Mouse (Mus musculus) liver, postnatal 0 days (tissue): Measurements from ENCODE around the gene Zfp704.

Experiments
- CTCF ChIP-seq: sonication (generic); IDR thresholded peaks from 2 replicates; pipeline ENCODE4 v1.5.1; 2016; ENCODE audit warnings: antibody characterized with exemption, low read depth
- EP300 ChIP-seq: IDR thresholded peaks from 2 replicates; pipeline ENCODE4 v1.6.1; 2016; ENCODE audit warnings: antibody characterized with exemption, low read depth, mild to moderate bottlenecking

DNA sequence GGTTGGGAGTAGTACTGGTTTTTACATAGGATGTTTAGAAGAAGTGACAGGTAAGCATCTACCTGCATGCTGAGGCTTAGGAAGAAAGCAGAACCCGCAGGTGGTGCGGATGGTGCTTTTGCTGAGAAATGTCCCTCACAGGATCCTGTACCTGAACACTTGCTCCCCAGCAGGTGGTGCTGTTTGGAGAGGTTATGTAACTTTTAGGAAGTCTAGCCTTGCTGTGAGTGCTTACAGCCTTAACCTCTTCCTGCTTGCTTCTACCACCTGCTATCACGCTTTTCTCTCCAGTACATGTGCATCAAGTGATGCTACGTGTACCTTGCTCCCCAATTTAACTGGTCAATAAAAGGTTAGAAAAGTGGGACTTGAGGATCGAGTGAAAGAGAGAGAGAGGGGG, 161.3 kb downstream of the Zfp704 start:
- TF ChIP-seq CTCF (peak; percentile 33), EP300 (no peak)
